Mouse (Mus musculus): Measurements from ENCODE around the gene Thap11.
"Not testable (repeated sequence)": the region's sequence is repeated elsewhere in the genome, so short reads cannot be mapped to it uniquely, and the experiment has no call there.

Gene Thap11

DNA sequence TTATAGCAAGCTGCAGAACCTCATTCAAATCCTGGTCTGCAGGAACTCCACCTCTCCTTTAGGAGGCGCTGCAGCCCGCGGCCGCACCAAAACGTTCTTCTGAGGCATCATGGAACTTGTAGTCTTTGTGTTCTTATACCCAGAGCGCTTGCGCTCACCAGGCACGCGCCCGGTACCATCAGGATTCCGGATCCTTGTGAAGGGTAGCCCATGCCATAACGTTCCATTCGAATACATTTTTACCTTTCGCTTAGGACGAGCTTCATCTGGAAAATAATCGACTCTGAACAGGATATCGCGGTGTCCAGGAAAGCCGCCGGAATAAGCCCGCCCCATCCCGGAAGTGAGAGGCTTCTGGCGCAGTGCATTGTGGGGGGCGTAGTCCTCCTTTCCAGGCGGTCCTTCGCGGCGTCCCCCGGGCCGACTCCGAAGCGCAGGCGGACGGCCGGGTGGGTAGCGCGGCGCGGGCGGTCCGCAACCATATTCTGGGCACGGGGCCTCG is at the start of gene Thap11:
Gene Thap11, plus strand, starts transcription at position 418 of the 502 bp plus-strand sequence.
- peak; percentile 91 to 96 for DNase-seq (ENCODE audit: low spot score in 2 of 2)

DNA sequence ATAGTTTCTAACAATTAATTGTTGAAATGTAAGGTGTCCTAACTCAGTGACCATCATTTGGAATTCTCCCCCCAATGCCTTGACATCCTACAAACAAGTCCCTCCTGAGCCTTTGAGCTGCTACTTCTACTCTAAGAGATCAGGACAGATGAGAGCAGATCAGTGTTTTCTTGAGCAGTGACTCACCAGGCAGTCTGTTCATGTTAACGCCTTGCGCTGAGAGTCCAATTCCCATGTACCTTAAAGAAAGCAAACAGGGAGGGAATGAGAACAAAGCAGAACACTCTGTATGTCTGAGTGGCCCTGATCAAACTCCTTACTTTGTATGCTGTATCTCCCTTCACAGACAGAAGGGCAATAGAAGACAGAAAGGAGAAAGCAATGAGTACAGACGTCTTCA is 49.6 kb upstream of the Thap11 start:
- DNase-seq (ENCODE audit: low spot score in 2 of 2), result no peak

GRCm38 (mm10) chr8:105805964-105806363 is 49.0 kb upstream of the Thap11 start:
- DNase-seq (ENCODE audit: low spot score in 2 of 2), result no peak

DNA sequence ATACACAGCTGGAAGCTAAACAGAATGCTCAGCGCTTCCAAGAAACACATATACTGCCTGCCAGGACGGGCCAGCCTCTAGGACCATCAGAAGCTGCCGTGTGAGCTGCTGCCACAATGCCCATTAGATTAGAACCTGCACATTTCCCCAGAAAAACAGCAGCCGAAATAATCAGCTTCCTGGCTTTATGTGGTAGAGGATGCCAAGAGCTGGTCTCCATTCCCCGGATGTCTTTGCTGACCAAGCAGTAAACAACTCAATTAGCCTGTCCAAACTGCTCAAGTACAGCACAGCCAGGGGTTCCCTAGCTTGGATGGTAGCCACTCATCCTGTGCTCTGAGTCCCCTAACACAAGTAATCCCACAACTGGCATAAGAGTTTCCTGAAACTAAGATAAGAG is 47.2 kb upstream of the Thap11 start:
- DNase-seq (ENCODE audit: low spot score in 2 of 2), result no peak

DNA sequence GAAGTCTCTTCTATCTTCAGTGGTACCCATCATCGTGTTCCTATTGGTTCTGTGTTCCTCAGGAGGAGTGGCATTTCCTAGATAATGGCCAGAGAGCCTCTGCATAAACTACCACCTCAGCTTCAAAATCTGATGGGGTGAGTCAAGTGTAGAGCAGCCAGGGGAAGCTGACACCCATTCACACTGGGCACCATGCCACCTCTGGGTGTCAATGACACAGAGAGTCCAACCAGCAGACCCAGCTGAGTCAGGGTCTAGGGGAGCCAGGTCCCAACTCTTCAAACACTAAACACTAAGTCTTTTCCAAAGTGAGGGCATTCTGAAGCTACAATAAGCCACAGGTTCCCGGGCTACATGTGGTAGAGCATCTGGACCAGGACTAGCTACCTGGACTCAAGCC is 46.5 kb upstream of the Thap11 start:
- DNase-seq (ENCODE audit: low spot score in 2 of 2), result no peak

DNA sequence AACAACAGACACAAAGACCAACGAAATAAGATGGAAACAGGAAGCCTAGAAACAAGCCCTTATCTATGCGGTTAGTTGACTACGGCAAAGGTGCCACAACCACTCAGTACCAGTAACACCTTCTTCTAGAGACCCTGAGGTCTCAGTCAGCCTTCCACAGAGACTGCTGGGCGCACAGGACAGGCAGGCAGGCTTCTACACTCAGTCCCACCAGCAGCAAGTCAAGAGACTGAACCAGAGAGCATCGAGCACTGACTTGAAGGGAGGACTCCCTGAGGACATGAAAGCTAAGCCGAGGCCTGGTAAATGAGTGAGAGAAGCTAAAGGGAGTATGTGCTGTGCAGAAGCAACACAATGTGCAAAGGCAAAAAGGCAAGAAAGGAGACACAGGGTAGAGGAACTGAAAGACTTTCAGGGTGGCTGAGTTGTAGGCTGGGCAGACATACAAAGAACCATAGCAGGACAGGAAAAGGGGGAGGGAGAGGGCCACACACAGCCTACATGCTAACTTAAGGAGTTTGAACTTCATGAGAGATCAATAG is 44.6 kb upstream of the Thap11 start:
- no peak for DNase-seq (ENCODE audit: low spot score in 2 of 2)

- no peak for DNase-seq (ENCODE audit: low spot score in 2 of 2)
These were observed 43.9 kb upstream of the Thap11 start for GRCm38 (mm10) chr8:105811061-105811460.

DNA sequence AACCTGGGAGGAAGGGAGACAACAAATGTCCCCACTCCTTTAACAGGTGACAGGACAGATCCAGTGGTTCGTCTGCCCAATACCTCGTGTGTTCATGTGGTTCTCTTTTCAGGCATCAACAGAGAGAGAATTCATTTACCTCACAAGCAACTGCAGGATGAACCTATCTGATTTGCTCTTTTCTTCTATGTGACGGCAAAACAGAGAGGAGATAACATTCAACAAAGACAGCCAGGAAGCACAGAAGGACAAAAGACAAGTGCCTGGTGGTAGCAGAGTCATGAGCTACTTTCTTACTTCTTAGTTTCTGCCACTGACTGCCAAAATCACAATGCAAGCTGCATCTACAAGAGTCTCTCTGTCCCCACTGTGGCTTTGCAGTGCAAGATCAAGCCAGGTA is 43.4 kb upstream of the Thap11 start:
- no peak for DNase-seq (ENCODE audit: low spot score in 2 of 2)

DNA sequence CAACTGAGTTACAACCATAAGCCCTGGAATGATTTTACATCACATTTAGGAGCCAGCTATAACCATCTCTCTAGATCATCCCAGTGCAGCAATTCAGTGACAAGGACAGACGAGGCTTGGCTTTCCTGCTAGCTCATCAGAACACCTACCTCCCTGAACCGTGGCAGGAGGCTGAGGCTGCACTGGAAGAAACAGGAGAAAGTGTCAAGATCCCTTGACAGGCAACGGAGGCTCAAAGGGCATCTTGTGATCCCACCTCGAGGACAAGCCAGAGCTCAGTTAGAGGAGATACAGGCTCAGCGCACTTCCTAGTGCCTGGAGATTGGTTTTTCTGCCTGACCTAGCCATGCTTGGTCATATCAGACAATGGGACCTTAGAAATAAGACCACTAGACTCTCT is 42.4 kb upstream of the Thap11 start:
- DNase-seq (ENCODE audit: low spot score in 2 of 2), result no peak

DNA sequence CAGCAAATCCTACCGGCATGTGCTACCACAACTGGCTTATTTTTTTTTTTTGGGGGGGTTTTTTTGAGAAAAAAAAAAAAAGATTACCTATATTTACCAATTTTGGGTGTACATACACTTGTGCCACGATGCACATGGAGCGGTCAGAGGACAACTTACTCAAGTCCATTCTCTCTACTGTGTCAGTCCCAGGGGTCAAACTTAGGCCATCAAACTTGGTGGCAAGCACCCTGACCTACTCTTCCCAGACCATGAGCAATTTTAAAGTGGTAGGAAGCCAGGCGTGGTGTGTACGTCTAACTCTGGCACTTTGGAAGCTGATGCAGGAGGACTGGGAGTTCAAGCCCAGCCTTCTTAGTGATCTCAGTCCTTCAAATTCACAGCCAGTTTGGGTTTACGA is 41.7 kb upstream of the Thap11 start:
- DNase-seq (ENCODE audit: low spot score in 2 of 2), result no peak

DNA sequence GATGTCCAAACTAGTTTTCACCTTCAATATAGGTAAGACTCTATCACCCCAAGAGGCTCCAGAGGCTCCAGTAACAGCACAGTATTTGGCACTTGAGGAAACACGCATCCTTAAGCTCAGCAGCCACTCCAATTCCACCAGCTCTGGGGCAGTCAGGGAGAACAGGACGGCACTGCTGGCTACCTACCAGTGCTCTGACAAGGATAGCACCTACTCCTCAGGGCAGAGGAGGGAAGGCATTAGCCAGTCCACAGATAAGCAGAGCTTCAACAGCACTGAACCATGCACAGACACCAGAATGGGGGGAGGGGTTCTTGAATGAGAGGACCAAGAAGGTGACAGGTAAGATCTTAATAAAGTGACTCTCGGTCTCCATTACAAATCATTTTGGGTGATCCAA is 35.3 kb upstream of the Thap11 start:
- DNase-seq (ENCODE audit: low spot score in 2 of 2), result no peak

DNA sequence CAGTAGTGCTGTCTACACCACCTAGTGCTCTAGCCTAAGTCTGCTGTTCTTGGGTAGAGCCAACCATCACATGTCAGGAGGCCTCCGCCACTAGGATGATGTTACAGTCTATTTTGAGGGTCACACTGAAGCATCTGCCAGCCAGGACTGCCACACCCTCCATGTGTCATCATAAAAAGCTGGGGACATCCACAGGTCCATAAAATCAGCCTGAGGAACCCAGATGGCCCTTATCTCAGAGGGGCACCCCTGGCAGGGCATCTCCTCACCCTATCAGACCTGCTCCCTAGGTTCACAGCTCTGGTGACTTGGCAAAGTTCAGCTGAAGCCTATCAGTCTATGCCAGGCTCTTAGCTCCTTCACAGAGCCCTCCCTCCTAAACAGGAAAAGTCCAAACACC is 34.0 kb upstream of the Thap11 start:
- no peak for DNase-seq (ENCODE audit: low spot score in 2 of 2)

- no peak for DNase-seq (ENCODE audit: low spot score in 2 of 2)
These were observed 29.4 kb upstream of the Thap11 start for GRCm38 (mm10) chr8:105825506-105825905.

GRCm38 (mm10) chr8:105826379-105826778 is 28.6 kb upstream of the Thap11 start:
- no peak for DNase-seq (ENCODE audit: low spot score in 2 of 2)

DNA sequence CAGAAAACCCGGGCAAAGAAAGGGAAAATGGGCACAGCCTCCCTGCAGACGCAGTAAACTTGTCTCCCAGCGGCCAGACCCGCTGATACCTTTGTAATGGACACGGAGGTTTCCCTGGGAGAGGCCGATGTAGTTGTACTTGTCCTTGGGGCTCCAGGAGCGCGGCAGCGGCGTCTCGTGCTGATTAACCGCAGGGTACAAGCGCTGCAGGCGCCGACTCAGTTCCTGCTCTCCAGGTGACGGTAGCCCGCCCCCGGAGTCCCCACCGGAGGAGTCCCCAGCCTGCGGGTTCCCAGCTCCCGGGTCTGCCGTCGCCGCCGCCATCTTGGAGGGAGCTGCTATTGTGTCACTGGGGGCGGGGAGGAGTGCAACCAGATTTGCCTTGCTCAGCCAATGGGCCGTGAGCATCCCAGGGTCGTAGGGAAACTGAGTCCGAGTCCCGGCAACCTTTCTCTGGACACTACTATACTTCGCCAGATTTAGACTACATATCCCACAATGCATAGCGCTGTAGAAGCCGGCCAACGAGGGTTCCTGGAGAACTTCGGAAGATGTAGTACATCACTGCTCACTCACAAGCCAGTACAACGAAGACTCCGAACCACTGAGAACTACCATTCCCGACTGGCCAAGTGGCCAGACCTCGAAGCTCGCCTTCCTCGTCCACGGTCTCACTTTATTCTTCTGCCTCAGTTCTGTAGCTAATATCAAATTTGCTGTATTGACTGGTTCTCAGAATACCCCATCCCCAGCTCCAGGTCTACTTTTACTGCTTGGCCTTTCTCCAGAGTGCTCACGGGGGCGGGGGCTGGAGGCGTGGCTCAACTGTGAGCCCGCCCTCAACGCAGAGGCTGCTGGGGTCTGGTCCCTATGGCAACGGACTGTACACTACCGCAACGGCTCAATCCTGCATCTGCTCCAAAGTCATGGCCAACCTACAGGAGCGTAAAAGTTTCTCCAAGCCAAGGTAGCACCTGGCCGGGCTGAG is 27.8 kb upstream of the Thap11 start, which contains the start of the genes Ranbp10 and Tsnaxip1:
Gene Ranbp10, minus strand, starts transcription at position 490 of the 988 bp plus-strand sequence.
Gene Tsnaxip1, plus strand, starts transcription at position 871 of the 988 bp plus-strand sequence.
- peak; percentile 98 for DNase-seq (ENCODE audit: low spot score in 2 of 2)

DNA sequence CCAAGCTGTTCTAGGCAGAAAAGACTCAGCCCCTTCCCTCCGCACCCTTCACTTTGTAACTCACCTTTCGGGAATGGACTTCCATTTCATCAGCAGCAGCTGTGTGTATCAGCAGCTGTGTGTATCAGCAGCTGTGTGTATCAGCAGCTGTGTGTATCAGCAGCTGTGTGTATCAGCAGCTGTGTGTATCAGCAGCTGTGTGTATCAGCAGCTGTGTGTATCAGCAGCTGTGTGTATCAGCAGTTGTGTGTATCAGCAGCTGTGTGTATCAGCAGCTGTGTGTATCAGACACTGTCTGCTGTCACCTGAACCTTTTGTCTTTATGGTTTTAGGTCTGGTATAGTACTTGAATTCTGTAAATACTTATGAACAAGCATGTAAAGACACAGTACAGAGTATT is 21.2 kb upstream of the Thap11 start:
- not testable (repeated sequence) for DNase-seq (ENCODE audit: low spot score in 2 of 2)

- peak; percentile 73 to 76 for DNase-seq (ENCODE audit: low spot score in 2 of 2)
These were observed 19.6 kb upstream of the Thap11 start for GRCm38 (mm10) chr8:105835318-105835717.

DNA sequence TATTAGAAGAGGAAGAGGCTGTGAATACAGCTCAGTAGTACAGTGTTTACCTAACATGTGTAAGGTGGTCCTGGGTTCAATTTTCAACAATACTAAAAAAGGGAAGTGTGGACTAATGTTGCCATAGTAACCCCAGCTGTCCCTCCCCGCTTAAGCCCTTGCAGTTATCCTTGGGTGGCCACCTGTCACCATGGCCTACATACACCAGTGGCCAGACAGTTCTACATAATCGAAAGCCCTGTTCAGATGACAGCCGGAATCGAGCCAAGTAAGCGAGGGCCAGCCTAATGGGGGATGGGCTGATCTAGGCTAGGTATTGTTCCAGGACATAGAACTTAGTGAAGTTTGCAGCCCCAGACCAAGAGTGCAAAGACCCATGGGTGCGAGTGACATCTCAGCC is 17.9 kb upstream of the Thap11 start:
- DNase-seq (ENCODE audit: low spot score in 2 of 2), result no peak

DNA sequence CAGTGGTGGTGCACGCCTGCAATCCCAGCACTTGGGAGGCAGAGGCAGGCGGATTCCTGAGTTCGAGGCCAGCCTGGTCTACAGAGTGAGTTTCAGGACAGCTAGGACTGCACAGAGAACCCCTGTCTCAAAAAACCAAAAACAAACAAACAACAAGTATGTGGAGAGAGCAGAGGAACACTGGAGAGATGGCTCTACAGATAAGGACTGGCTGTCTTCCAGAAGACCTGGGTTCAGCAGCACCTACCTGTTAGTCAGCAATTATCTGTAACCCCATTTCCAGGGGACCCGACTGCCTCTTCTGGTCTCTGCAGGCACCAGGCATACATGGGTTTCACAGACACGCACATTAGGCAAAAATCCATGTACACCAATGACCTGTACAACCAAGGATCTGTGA is 15.7 kb upstream of the Thap11 start:
- no peak for DNase-seq (ENCODE audit: low spot score in 2 of 2)

- no peak for DNase-seq (ENCODE audit: low spot score in 2 of 2)
These were observed 8.3 kb upstream of the Thap11 start for GRCm38 (mm10) chr8:105846678-105847077.

DNA sequence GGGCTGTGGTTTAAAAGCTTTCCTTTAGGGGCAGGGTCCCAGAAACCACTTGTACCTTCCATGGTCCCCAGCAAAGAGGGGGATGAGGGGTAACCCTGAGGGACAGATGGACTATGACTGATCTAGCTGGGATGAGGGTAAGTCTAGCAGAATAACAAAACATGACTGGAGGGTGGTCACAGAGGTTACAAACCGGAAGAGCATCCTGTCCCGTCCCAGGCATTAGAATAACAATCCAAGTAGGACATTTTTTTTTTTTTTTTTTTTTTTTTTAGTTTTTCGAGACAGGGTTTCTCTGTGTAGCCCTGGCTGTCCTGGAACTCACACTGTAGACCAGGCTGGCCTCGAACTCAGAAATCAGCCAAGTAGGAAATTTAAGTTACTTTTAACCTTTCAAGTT is 4.9 kb upstream of the Thap11 start:
- DNase-seq (ENCODE audit: low spot score in 2 of 2), result no peak

GRCm38 (mm10) chr8:105850611-105851010 is 4.3 kb upstream of the Thap11 start:
- no peak for DNase-seq (ENCODE audit: low spot score in 2 of 2)

GRCm38 (mm10) chr8:105851651-105852143 is 3.2 kb upstream of the Thap11 start:
- peak; percentile 91 to 93 for DNase-seq (ENCODE audit: low spot score in 2 of 2)
